Mouse (Mus musculus) adrenal gland, adult 8-10 months (tissue): Measurements from ENCODE around the gene Tmem117. TPM values are rescaled to one million over a fixed set of nuclear protein-coding genes. Genes with fewer than 3 reads are reported as not detected.

Experiments
- DNase-seq: peaks from one replicate; pipeline ENCODE4 v3.0.0; 2022
- total RNA-seq, 4 experiments: library from RNA; stranded (reverse); gene quantifications; 2 replicates each; pipeline ENCODE4 v1.2.4; 2022

Tmem117 gene
- total RNA-seq, 4 experiments from 2014 or later: 3.3 to 11.1 (median 6.5) TPM

- DNase-seq: no peak
Measured at GRCm38 (mm10) chr15:95042437-95042836, 413.4 kb downstream of the Tmem117 start.

GRCm38 (mm10) chr15:95044011-95044410 is 415.0 kb downstream of the Tmem117 start:
- no peak for DNase-seq

GRCm38 (mm10) chr15:95047486-95047885 is 418.5 kb downstream of the Tmem117 start:
- no peak for DNase-seq

GRCm38 (mm10) chr15:95049171-95049729 is 420.2 kb downstream of the Tmem117 start:
- DNase-seq: no peak

DNA sequence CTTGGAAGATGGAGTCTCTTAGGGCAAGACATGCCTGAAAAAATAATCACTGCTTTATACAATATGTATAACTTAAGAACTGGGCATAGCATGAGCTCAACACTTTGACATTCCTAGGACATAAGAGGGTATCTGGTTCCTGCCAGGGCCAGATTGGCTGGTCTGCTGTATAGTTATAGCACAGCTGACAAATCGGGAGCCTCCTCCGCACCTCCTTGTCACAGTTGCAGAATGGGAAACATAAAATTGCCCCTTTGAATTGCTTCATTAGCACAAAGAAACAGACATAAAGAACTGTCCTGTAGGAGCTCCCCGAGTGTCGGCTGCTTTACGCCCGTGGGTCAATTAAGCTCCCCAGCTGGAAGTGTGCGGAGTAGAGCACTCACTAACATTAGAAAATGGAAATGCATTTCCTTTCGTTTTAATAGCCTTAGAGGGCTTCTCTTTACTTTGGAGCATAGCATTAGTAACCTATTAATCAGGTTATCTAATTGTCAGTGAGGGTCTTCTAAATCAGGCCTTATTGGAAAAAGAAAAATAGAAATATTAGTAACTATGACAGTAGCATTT is 426.1 kb downstream of the Tmem117 start:
- no peak for DNase-seq

- no peak for DNase-seq
Measured at GRCm38 (mm10) chr15:95068023-95068422, 439.0 kb downstream of the Tmem117 start.

GRCm38 (mm10) chr15:95068799-95069198 is 439.8 kb downstream of the Tmem117 start:
- no peak for DNase-seq

GRCm38 (mm10) chr15:95070881-95071280 is 441.8 kb downstream of the Tmem117 start:
- DNase-seq: no peak

- DNase-seq: no peak
Measured at GRCm38 (mm10) chr15:95075356-95075755, 446.3 kb downstream of the Tmem117 start.

DNA sequence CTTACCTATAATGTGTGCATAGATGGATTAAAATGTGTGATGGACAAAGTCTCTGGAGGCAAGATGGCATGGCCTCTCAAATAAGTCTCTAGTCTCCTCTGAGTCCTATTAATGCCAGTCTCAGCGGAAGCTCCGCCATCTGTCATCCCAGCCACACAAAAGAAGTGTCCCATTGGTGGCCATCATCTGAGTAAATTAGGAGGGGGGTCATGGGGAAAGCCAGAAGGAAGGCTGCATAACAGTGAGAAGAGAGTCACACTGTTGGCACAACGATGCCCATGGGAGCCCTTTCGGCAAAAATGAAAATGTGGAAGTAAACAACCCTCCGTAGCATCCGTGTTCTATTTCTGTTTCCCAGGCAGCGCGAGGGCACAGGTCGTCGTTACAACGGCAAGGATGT is 452.6 kb downstream of the Tmem117 start:
- no peak for DNase-seq

DNA sequence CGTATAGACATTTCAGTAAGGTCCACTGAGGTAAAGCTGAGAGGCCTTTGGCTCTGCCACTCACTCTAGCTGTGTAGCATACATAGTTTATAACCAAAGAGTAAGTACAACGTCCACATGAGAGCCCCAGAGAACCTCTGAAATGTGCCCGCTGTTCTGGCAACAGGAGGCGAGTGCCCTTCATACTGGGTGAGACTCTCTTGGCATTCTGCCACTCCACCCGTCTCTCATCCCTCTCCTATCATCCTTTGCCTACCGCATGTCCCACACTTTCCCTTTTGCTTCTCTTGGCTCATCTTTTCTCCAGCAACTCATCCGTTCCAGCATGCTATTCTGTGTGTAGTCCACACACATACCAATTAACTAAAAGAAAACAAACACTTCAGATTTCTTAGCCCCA is 456.9 kb downstream of the Tmem117 start:
- no peak for DNase-seq

DNA sequence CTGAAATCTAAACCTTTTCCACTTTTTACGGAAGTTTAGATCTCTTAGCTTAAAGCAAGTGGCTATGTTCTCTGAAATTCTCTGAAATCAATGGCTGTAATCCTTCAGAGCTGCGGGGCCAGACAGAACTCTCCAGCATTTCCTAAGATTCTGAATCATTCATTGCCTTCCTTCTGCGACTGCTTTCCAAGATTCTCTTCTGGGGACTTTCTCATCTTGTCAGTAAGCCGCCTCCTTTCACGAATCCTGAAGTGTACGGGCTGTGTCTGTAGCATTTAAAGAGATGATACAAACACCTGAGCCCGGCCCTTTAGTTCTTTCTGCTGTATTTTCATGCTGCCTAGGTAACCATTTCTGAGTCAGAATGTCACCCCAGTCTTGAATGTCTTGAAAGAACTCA is 471.1 kb downstream of the Tmem117 start:
- DNase-seq: no peak

DNA sequence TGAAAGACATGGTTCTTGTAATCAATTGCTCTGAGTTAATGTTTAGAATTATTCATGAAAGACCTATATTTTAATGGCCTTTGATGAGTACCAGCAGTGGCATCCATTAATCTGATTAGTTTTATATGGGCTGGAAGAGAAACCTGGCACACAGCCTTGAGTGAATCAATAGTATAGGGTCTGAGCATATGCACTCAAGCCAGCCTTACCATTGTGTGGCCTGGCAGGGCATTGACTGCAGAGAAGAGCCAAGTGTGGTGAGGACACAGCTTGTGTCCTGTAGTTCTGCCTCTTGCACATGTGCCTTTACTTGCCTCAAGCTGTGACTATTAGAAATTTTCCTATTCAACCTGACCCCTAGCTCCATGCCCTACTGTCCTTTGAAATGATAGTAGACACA is 472.5 kb downstream of the Tmem117 start:
- no peak for DNase-seq

- no peak for DNase-seq
Measured at GRCm38 (mm10) chr15:95107246-95107809, 478.3 kb downstream of the Tmem117 start.

DNA sequence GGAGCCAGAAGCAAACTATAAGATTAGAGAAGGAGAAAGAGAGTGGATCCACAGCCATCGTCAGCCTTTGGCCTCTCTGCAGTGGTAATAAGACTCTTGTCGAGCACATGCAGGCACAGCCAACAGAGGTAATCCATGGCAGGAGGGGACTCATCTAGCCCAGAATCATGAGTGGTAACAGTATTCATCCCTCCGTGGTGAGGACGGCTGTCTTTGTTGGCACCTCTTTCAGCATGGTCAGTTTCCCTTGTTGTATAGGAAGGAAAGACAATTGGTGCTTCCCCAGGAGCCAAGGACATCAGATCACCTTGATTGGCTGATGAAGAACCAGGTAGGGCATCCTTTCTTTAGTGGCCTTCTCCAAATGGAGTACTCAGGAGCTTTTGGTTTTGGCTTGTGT is 479.6 kb downstream of the Tmem117 start:
- DNase-seq: no peak

DNA sequence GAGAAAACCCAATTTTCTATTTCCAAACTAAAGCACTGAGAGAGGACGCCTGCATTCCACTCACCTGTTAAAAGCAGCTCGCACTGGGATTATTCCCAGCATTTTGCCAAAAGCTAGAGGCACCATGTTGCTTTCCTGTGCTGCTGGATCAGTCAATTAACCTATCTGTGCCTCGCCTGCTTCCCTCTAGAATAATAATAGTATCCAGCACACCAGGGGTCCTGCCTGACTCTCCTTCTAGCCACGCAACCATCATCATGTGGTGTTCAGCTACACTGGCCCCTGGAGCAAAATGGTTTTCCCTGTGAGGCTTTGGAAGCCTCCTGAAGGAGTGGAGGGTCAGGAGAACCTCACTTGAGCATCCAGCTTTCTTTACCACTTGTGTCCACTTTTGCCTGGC is 502.4 kb downstream of the Tmem117 start:
- no peak for DNase-seq

GRCm38 (mm10) chr15:95135926-95136609 is 507.0 kb downstream of the Tmem117 start:
- no peak for DNase-seq

DNA sequence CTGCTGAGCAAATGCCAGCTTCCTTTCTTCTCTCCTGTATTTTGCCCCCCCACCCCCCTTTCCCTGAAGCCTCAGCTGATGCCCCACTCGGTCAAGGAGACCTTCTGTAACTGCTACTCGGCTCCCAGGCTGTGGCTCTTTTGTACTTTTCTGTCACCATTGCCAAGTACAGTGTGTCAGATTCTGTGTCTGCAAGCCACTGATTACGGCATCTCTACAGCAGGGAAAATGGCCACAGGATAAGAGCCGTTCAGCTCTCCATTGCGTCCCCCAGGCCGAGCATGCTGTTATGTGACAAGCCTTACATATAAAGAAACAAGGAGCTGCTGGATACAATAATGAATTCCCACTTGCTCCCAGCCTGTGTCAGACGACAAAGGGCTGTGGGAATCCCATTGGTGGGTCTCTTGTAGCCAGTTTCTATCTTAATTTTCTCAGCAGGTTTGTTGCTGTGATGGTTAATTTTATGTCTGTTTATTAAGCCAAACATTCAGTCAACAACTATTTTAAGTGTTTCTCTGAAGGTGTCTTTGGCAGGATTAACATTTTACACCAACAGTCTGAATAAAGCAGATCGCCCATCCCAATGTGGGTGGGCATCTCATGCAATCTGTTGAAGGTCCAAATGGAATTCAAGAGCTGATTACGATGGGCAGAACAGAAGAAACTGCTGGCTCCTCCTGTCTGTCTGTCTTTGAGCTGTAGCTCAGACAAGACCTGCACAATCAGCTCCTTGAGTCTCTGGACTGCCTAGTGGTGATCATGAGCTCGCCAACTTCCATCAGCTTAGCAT is 508.2 kb downstream of the Tmem117 start:
- no peak for DNase-seq

- DNase-seq: no peak
Measured at GRCm38 (mm10) chr15:95138709-95139409, 509.8 kb downstream of the Tmem117 start.

- DNase-seq: no peak
Measured at GRCm38 (mm10) chr15:95144131-95144530, 515.1 kb downstream of the Tmem117 start.

GRCm38 (mm10) chr15:95145118-95145517 is 516.1 kb downstream of the Tmem117 start:
- no peak for DNase-seq
